ENCODE assay signal across 15 mouse cellular contexts in the genomic region with DNA sequence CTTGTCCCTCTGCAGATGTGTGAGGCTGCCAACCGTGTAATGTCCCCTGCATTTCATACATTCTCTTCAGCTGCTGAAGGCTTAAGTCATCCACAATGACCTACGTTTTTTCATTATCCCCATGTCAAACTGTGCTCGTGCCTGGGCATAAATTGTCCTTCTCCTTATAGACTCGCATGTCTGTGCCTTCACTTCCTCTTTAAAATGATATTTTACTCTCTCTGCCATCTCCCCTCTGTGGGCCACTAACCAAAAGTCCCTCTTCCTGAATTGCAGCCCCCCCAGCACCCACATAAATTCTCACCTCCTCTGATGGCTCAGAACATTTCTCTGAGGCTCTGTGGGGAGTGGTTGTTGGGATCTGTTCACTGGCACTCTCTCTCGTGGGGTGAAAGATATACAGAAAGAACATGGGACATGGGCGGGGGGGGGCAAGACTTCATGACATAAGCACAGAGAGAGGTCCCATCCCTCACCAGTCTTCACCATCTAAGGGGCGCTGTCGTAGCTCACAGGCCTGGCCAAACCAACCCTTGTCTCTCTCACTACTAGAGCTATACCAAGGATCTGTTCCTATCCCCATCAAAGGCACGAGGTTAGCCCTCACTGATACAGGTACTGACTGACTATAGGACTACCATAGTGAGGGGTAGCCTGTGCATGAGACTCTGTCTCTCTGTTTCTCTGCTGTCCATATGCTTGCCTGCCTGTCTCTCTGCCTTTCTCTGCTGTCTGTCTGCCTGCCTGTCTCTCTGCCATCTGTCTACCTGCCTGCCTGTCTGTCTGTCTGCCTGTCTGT. TPM values are rescaled to one million over a fixed set of nuclear protein-coding genes. Genes with fewer than 3 reads are reported as not detected.
DNase-seq lines count a peak whose midpoint lies in the region; ATAC-seq and TF ChIP-seq lines count a peak whose summit lies in the region.
"Had no signal": no experiment of that assay in that cellular context is flagged by ENCODE, and none has a peak within 500 bp of the region (broad histone marks: within the 10 kb centered on the region; RNA-seq: fewer than 3 reads in every experiment).

No protein-coding gene starts in this region.

- no peak for DNase-seq in embryonic facial prominence, embryonic 10.5 days (ENCODE audit: low spot score)
- DNase-seq in midbrain, postnatal 0 days (ENCODE audit: low spot score): no peak
- no peak for DNase-seq in spleen, adult 12 weeks (ENCODE audit: low spot score)
- DNase-seq in cerebellum, postnatal 10 days: no peak
- DNase-seq in ovary, postnatal 10 days (ENCODE audit: low spot score): no peak
- no peak for DNase-seq in left cerebral cortex, postnatal 36 days (ENCODE audit: low spot score in 2 of 2)
- DNase-seq: cerebellum, adult 11-12 months; kidney, adult 8-10 months; liver, postnatal 0 days; lung, postnatal 4 days had no signal

- H3K4me3 ChIP-seq in embryonic facial prominence, embryonic 10.5 days: no peak overlapping the region
- H3K4me3 ChIP-seq in forebrain, embryonic 15.5 days: no peak overlapping the region
- peak overlapping the region; percentile 82 for H3K4me3 ChIP-seq in megakaryocyte, embryonic 14.5 days (replicated peaks)
- H3K4me3 ChIP-seq in midbrain, postnatal 0 days (ENCODE audit: low read depth, low read length): no peak overlapping the region
- H3K4me3 ChIP-seq: heart, embryonic 15.5 days; limb, embryonic 15.5 days; myocyte had no signal

- H3K4me1 ChIP-seq in embryonic facial prominence, embryonic 10.5 days: peaks cover 30% of the 10 kb centered on the region
- H3K4me1 ChIP-seq in forebrain, embryonic 15.5 days: peaks cover 22% of the 10 kb centered on the region
- peaks cover 43% of the 10 kb centered on the region for H3K4me1 ChIP-seq in megakaryocyte, embryonic 14.5 days
- peaks cover 4% of the 10 kb centered on the region; the same call in 1 of the 2 replicates for H3K4me1 ChIP-seq in midbrain, postnatal 0 days (ENCODE audit: insufficient read depth, low read length)
- H3K4me1 ChIP-seq: heart, embryonic 15.5 days had no signal

- TF ChIP-seq CTCF in midbrain, postnatal 0 days (IDR thresholded peaks at IDR 0.05): no peak

- WGBS in embryonic facial prominence, embryonic 10.5 days: 80% methylated on average over 9 of the region's 9 CpGs
- 58% methylated on average over 9 of the region's 9 CpGs for WGBS in forebrain, embryonic 15.5 days
- WGBS in midbrain, postnatal 0 days: 51% methylated on average over 9 of the region's 9 CpGs

- H3K9me3 ChIP-seq in embryonic facial prominence, embryonic 10.5 days: peaks cover 9% of the 10 kb centered on the region
- no peaks in the 10 kb centered on the region for H3K9me3 ChIP-seq in forebrain, embryonic 15.5 days
- peaks cover 10% of the 10 kb centered on the region for H3K9me3 ChIP-seq in megakaryocyte, embryonic 14.5 days
- no peaks in the 10 kb centered on the region for H3K9me3 ChIP-seq in midbrain, postnatal 0 days (ENCODE audit: low read length)
- H3K9me3 ChIP-seq: heart, embryonic 15.5 days; limb, embryonic 15.5 days had no signal

- ATAC-seq in forebrain, embryonic 15.5 days (replicated peaks): peak; percentile 76
- peak; percentile 39; the same call in 1 of the 2 replicates for ATAC-seq in midbrain, postnatal 0 days (ENCODE audit: low FRiP score)
- ATAC-seq: liver, postnatal 0 days had no signal

- H3K27me3 ChIP-seq in embryonic facial prominence, embryonic 10.5 days (replicated peaks; ENCODE audit: low read depth, poor library complexity, severe bottlenecking): peaks cover 4% of the 10 kb centered on the region; the same call in 1 of the 2 replicates
- no peaks in the 10 kb centered on the region for H3K27me3 ChIP-seq in forebrain, embryonic 15.5 days
- H3K27me3 ChIP-seq in megakaryocyte, embryonic 14.5 days (replicated peaks): no peaks in the 10 kb centered on the region
- H3K27me3 ChIP-seq in midbrain, postnatal 0 days (ENCODE audit: insufficient read depth, low read length): no peaks in the 10 kb centered on the region

- H3K36me3 ChIP-seq in embryonic facial prominence, embryonic 10.5 days (replicated peaks): peaks cover 39% of the 10 kb centered on the region
- H3K36me3 ChIP-seq in forebrain, embryonic 15.5 days: no peaks in the 10 kb centered on the region
- peaks cover 78% of the 10 kb centered on the region for H3K36me3 ChIP-seq in megakaryocyte, embryonic 14.5 days (replicated peaks; ENCODE audit: low read length)
- no peaks in the 10 kb centered on the region for H3K36me3 ChIP-seq in midbrain, postnatal 0 days (ENCODE audit: insufficient read depth, low read length)
- H3K36me3 ChIP-seq: heart, embryonic 15.5 days; limb, embryonic 15.5 days had no signal

- no peak overlapping the region for H3K9ac ChIP-seq in forebrain, embryonic 15.5 days (replicated peaks)
- no peak overlapping the region for H3K9ac ChIP-seq in midbrain, postnatal 0 days (replicated peaks; ENCODE audit: low read length, poor library complexity, severe bottlenecking)
- H3K9ac ChIP-seq: heart, embryonic 15.5 days; limb, embryonic 15.5 days; liver, postnatal 0 days had no signal

- no peak overlapping the region for H3K4me2 ChIP-seq in forebrain, embryonic 15.5 days (replicated peaks)
- no peak overlapping the region for H3K4me2 ChIP-seq in midbrain, postnatal 0 days (ENCODE audit: low read depth, low read length, poor library complexity, severe bottlenecking)
- H3K4me2 ChIP-seq: heart, embryonic 15.5 days; limb, embryonic 15.5 days had no signal

- peak overlapping the region; percentile 53 for H3K27ac ChIP-seq in embryonic facial prominence, embryonic 10.5 days (replicated peaks)
- peak overlapping the region; percentile 69 for H3K27ac ChIP-seq in forebrain, embryonic 15.5 days (replicated peaks)
- H3K27ac ChIP-seq in midbrain, postnatal 0 days (ENCODE audit: low read depth, low read length): no peak overlapping the region
- H3K27ac ChIP-seq: heart, embryonic 15.5 days; limb, embryonic 15.5 days had no signal

- intact Hi-C loops in left cerebral cortex, postnatal 36 days (cut with DNase I): loop anchor here (5.0 kb wide), 1 partner anchor 76 kb away; no protein-coding TSS in a partner anchor

RNA-seq across cellular contexts. Expression of a gene that starts 56.5 kb away (rescaled TPM):
- 0.59 and 0.61 TPM in 2 replicates for polyA plus RNA-seq in embryonic facial prominence, embryonic 10.5 days (2016; fragmentation: Nextera tagmentation; extraction: Ambion mirVana)
- polyA plus RNA-seq in forebrain, embryonic 15.5 days (2015; fragmentation: Nextera tagmentation; extraction: Ambion mirVana): 0.42 and 0.74 TPM in 2 replicates
- polyA plus RNA-seq in megakaryocyte, embryonic 14.5 days (2012; ENCODE audit: insufficient read depth, low replicate concordance): not detected in 2 replicates
- 0.57 and 1.4 TPM in 2 replicates for total RNA-seq in midbrain, postnatal 0 days (2014; rRNA removed)
- polyA plus RNA-seq in midbrain, postnatal 0 days (2015; fragmentation: Nextera tagmentation; extraction: Ambion mirVana): 3.1 and 3.5 TPM in 2 replicates
- total RNA-seq in left cerebral cortex, postnatal 36 days (2021): under 1 TPM; 0.62 to 0.91 TPM
